Mouse (Mus musculus): ENCODE measurements around the gene Fam166b. TPM values are rescaled to one million over a fixed set of nuclear protein-coding genes. Genes with fewer than 3 reads are reported as not detected.

Gene Fam166b
- polyA plus RNA-seq, 1 experiment = 0.06 TPM

DNA sequence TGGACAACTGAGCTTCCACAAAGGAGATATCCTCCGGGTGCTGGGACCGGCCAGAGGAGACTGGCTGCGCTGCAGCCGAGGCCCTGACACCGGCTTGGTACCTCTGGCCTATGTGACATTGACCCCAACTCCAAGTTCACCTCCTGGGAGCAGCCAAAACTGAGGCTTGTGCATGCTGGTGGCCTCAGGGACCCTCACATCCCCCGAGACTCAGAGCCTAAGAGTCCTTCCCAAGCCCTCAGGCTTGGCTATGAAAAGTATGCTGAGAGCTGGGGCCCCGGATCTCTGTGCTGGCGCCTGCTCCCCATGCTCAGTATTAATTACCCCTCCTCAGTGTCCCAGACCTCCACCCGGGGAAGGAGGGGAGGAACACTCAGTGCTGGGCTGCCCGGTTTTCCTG is 2.4 kb downstream of the Fam166b start:
- no peaks in the 10 kb centered on the region for H3K79me2 ChIP-seq (ENCODE audit: control insufficient read depth, insufficient read depth)
- peaks cover 25% of the 10 kb centered on the region for H3K36me3 ChIP-seq (ENCODE audit: control insufficient read depth, insufficient read depth)
- no peaks in the 10 kb centered on the region for H3K79me3 ChIP-seq (ENCODE audit: low read depth)
- TF ChIP-seq FOSL1 (IDR thresholded peaks at IDR 0.05; ENCODE audit: insufficient read depth, low read length, poor library complexity, severe bottlenecking) (no peak), MAX (IDR thresholded peaks at IDR 0.05) (no peak), MYOG (IDR thresholded peaks at IDR 0.05; ENCODE audit: control insufficient read depth, extremely low read depth, insufficient read length) (no peak), CTCF (IDR thresholded peaks at IDR 0.05; ENCODE audit: control insufficient read depth, insufficient read depth, insufficient read length) (no peak), MYOD1 (IDR thresholded peaks at IDR 0.05; ENCODE audit: control insufficient read depth, insufficient read length, low read depth) (no peak), CEBPB (IDR thresholded peaks at IDR 0.05; ENCODE audit: low read depth) (no peak), USF1 (IDR thresholded peaks at IDR 0.05; ENCODE audit: low read depth) (no peak)
- H3K27me3 ChIP-seq (ENCODE audit: control insufficient read depth, insufficient read depth, insufficient read length) = no peaks in the 10 kb centered on the region
- H3K4me3 ChIP-seq (ENCODE audit: insufficient read depth, poor library complexity, severe bottlenecking) = no peak overlapping the region
- no peak overlapping the region for H3ac ChIP-seq (ENCODE audit: control insufficient read depth, insufficient read length, low read depth)

DNA sequence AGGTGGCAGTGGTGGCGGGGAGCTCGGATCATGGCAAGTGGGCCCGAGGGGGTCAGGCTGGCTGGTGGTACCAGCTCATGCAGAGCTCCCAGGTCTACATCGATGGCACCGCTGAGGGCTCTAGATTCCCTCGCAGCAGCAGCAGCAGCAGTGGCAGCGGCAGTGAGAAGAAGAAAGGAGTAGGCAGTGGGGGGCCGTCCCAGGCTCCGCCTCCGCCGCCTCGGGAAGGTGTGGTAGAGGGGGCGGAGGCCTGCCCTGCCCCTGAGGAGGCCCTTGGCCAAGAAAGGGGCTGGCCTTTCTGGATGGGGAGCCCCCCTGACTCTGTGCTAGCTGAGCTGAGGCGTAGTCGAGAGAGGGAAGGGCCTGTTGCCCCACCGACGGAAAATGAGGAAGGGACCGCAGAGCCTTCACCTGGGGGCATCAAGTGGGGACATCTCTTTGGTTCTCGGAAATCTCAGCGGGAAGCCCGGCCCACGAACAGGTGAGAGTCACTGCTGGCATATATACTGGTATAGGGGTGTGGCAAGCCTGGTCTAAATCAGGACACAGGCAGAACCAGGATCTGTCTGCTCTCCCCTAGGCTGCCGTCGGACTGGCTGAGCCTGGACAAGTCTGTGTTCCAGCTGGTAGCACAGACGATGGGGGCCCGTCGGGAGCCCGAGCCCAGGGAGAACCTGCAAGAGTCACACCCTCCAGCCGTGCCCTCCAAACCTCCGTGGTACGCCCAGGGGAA is 3.1 kb downstream of the Fam166b start:
- no peaks in the 10 kb centered on the region for H3K79me3 ChIP-seq (ENCODE audit: low read depth)
- H3K27me3 ChIP-seq (ENCODE audit: control insufficient read depth, insufficient read depth, insufficient read length) = no peaks in the 10 kb centered on the region
- no peaks in the 10 kb centered on the region for H3K79me2 ChIP-seq (ENCODE audit: control insufficient read depth, insufficient read depth)
- H3K36me3 ChIP-seq (ENCODE audit: control insufficient read depth, insufficient read depth) = peaks cover 25% of the 10 kb centered on the region
- no peak overlapping the region for H3K4me3 ChIP-seq (ENCODE audit: insufficient read depth, poor library complexity, severe bottlenecking)
- TF ChIP-seq CEBPB (IDR thresholded peaks at IDR 0.05; ENCODE audit: low read depth) = no peak
- no peak for TF ChIP-seq MYOD1 (IDR thresholded peaks at IDR 0.05; ENCODE audit: control insufficient read depth, insufficient read length, low read depth)
- no peak for TF ChIP-seq CTCF (IDR thresholded peaks at IDR 0.05; ENCODE audit: control insufficient read depth, insufficient read depth, insufficient read length)
- TF ChIP-seq MAX (IDR thresholded peaks at IDR 0.05) = no peak
- no peak for TF ChIP-seq FOSL1 (IDR thresholded peaks at IDR 0.05; ENCODE audit: insufficient read depth, low read length, poor library complexity, severe bottlenecking)
- no peak overlapping the region for H3ac ChIP-seq (ENCODE audit: control insufficient read depth, insufficient read length, low read depth)

DNA sequence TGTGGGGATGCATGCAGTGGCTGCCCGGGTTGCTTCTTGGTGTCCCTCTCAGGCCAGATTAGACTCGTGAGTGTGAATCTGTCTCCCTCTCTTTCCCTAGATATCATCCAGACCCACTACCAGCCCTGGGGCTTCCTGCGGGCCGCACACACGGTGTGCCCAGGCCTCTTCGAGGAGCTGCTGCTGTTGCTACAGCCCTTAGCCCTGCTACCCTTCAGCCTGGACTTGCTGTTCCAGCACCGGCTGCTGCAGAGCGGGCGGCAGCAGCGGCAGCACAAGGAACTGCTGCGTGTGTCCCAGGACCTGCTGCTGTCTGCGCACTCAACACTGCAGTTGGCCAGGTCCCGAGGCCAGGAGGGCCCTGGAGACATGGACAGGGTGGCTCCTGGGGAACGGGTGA is 3.7 kb downstream of the Fam166b start:
- Histone ChIP-seq H3K27me3 (ENCODE audit: control insufficient read depth, insufficient read depth, insufficient read length) (no peaks in the 10 kb centered on the region), H3K4me3 (ENCODE audit: insufficient read depth, poor library complexity, severe bottlenecking) (no peak overlapping the region), H3ac (ENCODE audit: control insufficient read depth, insufficient read length, low read depth) (no peak overlapping the region), H3K79me3 (ENCODE audit: low read depth) (no peaks in the 10 kb centered on the region), H3K79me2 (ENCODE audit: control insufficient read depth, insufficient read depth) (no peaks in the 10 kb centered on the region), H3K36me3 (ENCODE audit: control insufficient read depth, insufficient read depth) (peaks cover 25% of the 10 kb centered on the region)
- TF ChIP-seq MYOD1 (IDR thresholded peaks at IDR 0.05; ENCODE audit: control insufficient read depth, insufficient read length, low read depth) (no peak), MYOG (IDR thresholded peaks at IDR 0.05; ENCODE audit: control insufficient read depth, extremely low read depth, insufficient read length) (no peak), USF1 (IDR thresholded peaks at IDR 0.05; ENCODE audit: low read depth) (no peak), MAX (IDR thresholded peaks at IDR 0.05) (no peak), CEBPB (IDR thresholded peaks at IDR 0.05; ENCODE audit: low read depth) (no peak), CTCF (IDR thresholded peaks at IDR 0.05; ENCODE audit: control insufficient read depth, insufficient read depth, insufficient read length) (no peak), FOSL1 (IDR thresholded peaks at IDR 0.05; ENCODE audit: insufficient read depth, low read length, poor library complexity, severe bottlenecking) (no peak)

DNA sequence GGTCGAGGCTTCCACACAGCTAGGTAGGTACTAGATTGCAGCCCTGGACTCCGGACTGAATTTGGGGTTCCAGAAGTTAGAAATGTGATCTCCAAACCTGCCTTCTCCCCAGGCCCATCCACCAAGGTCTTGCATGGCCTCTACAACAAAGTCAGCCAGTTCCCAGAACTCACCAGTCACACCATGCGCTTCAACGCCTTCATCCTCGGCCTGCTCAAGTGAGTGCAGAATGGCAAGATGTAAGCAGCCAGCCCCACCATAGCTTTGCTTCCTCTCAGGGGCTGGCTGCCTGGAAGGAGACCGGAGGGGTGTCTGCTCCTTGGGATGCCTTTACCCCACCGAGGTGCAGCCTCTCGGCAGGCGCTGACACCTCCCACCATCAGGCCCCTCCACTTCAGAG is 4.9 kb downstream of the Fam166b start:
- no peaks in the 10 kb centered on the region for H3K27me3 ChIP-seq (ENCODE audit: control insufficient read depth, insufficient read depth, insufficient read length)
- H3K36me3 ChIP-seq (ENCODE audit: control insufficient read depth, insufficient read depth) = peaks cover 25% of the 10 kb centered on the region
- H3K79me2 ChIP-seq (ENCODE audit: control insufficient read depth, insufficient read depth) = no peaks in the 10 kb centered on the region
- no peak overlapping the region for H3ac ChIP-seq (ENCODE audit: control insufficient read depth, insufficient read length, low read depth)
- no peaks in the 10 kb centered on the region for H3K79me3 ChIP-seq (ENCODE audit: low read depth)
- H3K4me3 ChIP-seq (ENCODE audit: insufficient read depth, poor library complexity, severe bottlenecking) = no peak overlapping the region
- TF ChIP-seq FOSL1 (IDR thresholded peaks at IDR 0.05; ENCODE audit: insufficient read depth, low read length, poor library complexity, severe bottlenecking) (no peak), CTCF (IDR thresholded peaks at IDR 0.05; ENCODE audit: control insufficient read depth, insufficient read depth, insufficient read length) (no peak), MYOG (IDR thresholded peaks at IDR 0.05; ENCODE audit: control insufficient read depth, extremely low read depth, insufficient read length) (no peak), MYOD1 (IDR thresholded peaks at IDR 0.05; ENCODE audit: control insufficient read depth, insufficient read length, low read depth) (no peak), CEBPB (IDR thresholded peaks at IDR 0.05; ENCODE audit: low read depth) (no peak), USF1 (IDR thresholded peaks at IDR 0.05; ENCODE audit: low read depth) (no peak), MAX (IDR thresholded peaks at IDR 0.05) (no peak)

DNA sequence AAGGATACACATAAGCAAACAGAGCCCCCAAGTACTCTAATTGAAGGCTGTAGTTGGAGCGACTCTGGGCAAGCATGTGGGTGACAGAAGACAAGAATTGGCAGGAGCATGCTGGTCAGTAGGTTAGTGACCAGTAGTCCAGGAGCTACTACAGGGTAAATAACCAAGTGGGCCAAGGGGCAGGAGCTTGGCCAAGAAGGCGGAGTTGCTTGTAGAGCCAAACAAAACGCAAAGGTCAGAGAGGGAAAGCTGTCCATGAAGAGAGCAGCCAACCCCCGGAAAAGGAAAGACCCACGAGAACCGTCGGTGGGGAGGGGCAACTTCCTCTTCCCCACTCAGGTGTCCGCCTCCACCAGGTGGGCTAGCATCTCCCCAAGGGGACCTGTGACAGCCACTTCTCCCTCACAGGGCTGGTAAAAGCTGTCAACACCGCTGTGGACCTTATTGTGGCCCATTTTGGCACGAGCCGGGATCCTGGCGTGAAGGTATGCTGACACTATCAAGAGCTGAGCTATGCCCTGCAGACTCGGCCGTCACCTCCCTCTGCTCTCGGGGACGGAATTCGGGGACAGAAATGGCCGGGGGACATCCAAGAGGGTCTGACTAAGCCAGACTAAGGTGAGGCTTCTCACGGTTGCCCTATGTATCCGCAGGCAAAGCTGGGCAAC is 5.5 kb downstream of the Fam166b start:
- Histone ChIP-seq H3K79me3 (ENCODE audit: low read depth) (no peaks in the 10 kb centered on the region), H3K4me3 (ENCODE audit: insufficient read depth, poor library complexity, severe bottlenecking) (no peak overlapping the region), H3K27me3 (ENCODE audit: control insufficient read depth, insufficient read depth, insufficient read length) (no peaks in the 10 kb centered on the region), H3ac (ENCODE audit: control insufficient read depth, insufficient read length, low read depth) (no peak overlapping the region), H3K36me3 (ENCODE audit: control insufficient read depth, insufficient read depth) (peaks cover 27% of the 10 kb centered on the region), H3K79me2 (ENCODE audit: control insufficient read depth, insufficient read depth) (no peaks in the 10 kb centered on the region)
- TF ChIP-seq MAX (IDR thresholded peaks at IDR 0.05) (no peak), FOSL1 (IDR thresholded peaks at IDR 0.05; ENCODE audit: insufficient read depth, low read length, poor library complexity, severe bottlenecking) (no peak), CEBPB (IDR thresholded peaks at IDR 0.05; ENCODE audit: low read depth) (no peak), MYOD1 (IDR thresholded peaks at IDR 0.05; ENCODE audit: control insufficient read depth, insufficient read length, low read depth) (no peak), MYOG (IDR thresholded peaks at IDR 0.05; ENCODE audit: control insufficient read depth, extremely low read depth, insufficient read length) (no peak), USF1 (IDR thresholded peaks at IDR 0.05; ENCODE audit: low read depth) (no peak), CTCF (IDR thresholded peaks at IDR 0.05; ENCODE audit: control insufficient read depth, insufficient read depth, insufficient read length) (no peak)
